Mouse (Mus musculus) heart, postnatal 14 days (tissue): ENCODE measurements at regions not wholly inside any gene's neighbourhood (a gene's known extent, or its start where the extent isn't known, plus 50 kb on each side); places are given as distances from the start of the nearest gene placed in this dataset.
A peak's percentile ranks its signal among the peaks of the same experiment; 100 is the strongest.
"Not testable (repeated sequence)": the region's sequence is repeated elsewhere in the genome, so short reads cannot be mapped to it uniquely, and the experiment has no call there.

Experiments used
- DNase-seq, 2 experiments: peaks; one replicate each; pipeline ENCODE4 v3.0.0; 2021 to 2022
- intact Hi-C: fragments of 180-260 bp; cut with DNase I; formaldehyde crosslinking; loops from one replicate; pipeline ENCODE4 v1.15.1; 2025

GRCm38 (mm10) chr11:91524019-91524418, 53.3 kb downstream of the Kif2b start:
- DNase-seq, result no peak
- intact Hi-C loops, result no loop called here

DNA sequence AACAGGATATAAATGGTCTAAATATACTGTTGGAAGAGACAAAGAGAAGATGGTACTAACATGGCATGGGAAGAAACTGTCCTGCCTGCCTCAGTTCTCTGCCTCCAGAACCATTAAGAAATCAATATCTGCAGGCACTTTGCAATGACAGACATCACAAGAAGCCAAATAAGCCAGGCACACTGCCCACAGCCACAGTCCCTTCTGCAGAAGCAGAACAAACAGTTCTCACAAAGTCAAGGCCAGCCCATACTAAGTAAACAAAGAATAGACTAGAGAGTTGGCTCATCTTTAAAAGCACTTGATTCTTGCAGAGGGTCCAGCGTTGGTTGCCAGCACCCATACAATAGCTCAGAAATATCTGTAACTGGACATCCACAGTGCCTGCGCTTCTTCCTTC, 98.1 kb downstream of the Kif2b start:
- intact Hi-C loops, result no loop called here
- DNase-seq, result no peak

- intact Hi-C loops, result no loop called here
- DNase-seq, result no peak
These were observed 113.6 kb downstream of the Kif2b start for GRCm38 (mm10) chr11:91463578-91464401.

DNA sequence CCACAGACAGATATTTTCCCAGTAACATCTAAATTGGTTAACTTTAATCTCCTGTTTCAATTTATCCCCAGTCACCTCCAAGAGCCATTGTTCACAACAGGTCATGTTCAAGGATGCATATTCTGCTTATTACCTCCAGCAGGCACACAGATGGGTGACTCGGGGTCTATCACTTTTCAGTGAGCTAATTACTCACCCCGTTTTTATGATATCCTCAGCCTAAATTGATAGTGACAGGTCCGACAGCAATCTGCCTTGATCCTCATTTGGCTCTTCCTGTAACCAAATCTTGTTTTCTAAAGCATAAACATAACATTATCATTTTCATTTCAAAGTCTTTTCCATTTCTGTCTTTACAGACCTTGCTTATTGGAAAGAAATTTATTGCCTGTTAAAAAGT, 115.4 kb downstream of the Kif2b start:
- intact Hi-C loops, result no loop called here

DNA sequence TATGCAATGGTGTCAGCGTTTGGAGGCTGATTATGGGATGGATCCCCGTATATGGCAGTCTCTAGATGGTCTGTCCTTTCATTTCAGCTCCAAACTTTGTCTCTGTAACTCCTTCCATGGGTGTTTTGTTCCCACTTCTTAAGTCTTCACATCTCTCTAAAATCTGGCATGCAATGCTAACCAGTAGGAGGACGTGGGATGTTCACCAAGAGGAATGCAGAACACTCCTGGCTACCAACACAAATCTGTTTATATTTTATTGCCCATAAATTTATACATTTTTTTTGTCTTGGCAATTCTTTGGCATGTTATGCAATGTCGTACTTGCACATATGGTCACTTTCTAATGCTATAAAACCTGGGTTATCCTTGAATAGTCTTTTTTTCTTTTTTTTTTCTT, 135.0 kb downstream of the Kif2b start:
- no peak for DNase-seq
- intact Hi-C loops, result no loop called here

More for the DNA sequence above, 115.4 kb downstream of the Kif2b start:
- no peak for DNase-seq

- intact Hi-C loops, result no loop called here
- DNase-seq, result no peak
These were observed 145.2 kb downstream of the Kif2b start for GRCm38 (mm10) chr11:91432195-91432594.

DNA sequence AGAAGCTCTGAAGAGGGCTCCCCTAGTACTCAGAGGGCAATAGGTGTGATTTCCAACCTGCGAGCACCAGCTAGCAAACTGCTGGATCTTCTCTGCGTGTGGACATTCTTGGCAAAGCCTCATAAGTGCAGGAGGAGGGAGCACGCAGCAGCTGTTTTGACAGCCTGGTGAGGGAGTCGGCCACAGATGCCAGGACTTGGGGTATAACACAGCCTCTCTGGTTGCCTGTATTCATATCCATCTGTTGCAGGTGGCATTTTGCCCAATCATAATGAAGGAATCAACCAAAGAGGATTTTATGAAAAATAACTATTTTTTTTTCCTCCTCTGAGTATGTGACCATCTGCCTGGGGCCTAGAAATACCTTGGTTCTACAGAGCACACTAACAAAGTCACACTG, 150.6 kb downstream of the Kif2b start:
- no peak for DNase-seq
- intact Hi-C loops, result no loop called here

DNA sequence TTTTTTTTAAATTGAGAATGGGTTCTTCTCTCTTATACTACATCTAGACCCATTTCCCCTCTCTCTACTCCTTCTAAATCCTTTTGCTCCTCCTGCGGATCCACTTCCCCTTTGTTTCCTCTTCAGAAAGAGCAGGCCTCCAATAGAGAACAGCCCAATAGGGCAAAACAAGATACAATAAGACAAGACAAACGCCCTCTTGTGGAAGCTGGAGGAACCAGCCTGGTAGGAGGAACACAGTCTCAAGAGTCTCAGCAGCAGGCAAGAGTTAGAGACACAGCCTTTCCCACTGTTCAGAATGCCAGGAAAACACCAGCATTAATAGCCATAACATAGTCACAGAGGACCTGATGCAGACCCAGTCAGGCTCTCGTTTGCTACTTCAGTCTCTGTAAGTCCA, 190.2 kb downstream of the Kif2b start:
- no peak for DNase-seq
- intact Hi-C loops, result no loop called here

GRCm38 (mm10) chr11:91357029-91357428, 220.3 kb downstream of the Kif2b start:
- no peak for DNase-seq
- intact Hi-C loops, result no loop called here

DNA sequence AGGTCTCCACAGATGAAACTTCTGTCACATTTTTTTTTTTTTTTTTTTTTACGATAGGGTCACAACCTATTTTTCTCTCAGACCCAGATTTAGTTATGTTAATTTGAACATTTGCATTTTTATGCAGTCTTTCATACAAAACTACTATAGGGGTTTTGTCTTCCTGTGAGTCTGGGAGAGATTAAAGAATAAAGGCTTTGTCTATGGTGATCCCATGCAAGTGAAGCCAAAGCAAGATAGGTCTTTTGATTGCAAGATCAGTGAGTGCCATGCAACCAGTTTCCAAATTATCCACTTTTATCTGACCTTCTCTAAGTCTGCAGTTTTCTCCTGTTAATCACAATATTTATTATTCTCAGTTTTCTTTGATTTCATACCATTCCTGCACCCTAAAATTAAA, 234.7 kb downstream of the Kif2b start:
- intact Hi-C loops, result no loop called here
- no peak for DNase-seq

DNA sequence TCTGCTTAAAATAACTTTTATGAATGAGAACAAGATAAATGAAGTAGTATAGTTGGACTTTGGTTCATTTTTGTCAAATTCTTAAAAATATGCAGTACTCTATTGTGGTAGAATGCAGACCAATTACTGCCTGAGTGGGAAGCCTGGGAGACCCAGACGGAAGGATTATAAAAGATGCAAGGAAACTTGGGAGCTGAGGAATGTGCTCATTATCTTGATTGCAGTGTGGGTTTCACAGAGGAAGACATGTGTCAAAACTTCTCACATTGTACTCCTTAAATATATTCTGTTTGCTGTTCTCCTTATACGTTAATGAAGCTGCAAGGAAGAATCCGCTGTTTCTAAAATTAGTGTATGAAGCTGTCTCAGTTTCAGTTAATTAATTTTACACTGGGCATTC, 244.3 kb downstream of the Kif2b start:
- intact Hi-C loops, result no loop called here
- DNase-seq, result no peak

- intact Hi-C loops, result no loop called here
- no peak for DNase-seq
These were observed 249.8 kb downstream of the Kif2b start for GRCm38 (mm10) chr11:91327543-91327942.

DNA sequence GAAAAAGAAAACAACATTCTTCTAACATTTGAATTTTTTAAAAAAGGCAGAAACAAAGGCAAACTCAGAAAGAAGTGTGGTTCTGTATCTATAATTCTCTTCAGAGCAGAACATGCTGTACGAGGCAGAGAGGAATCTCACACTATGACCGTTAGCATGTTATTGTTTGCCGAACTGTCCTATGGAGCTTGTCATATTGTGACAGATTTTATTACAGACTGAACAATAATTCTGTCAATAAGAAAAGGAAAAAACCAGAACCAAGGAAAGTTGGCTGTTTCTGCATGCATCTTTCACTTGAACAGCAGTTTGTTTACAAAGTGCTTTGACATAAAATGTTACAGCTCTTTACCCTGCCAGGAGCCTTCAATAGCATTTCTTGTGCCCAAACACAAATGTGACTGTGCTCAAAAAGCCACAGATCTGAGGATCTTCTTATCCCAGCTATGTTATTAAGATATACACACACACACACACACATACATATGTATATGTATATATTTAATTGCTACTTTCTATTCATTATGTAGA, 267.1 kb downstream of the Kif2b start:
- no peak for DNase-seq
- intact Hi-C loops, result no loop called here

- intact Hi-C loops, result no loop called here
- DNase-seq, result peak in 1 of 2 experiments; percentile 13
These were observed 287.9 kb downstream of the Kif2b start for GRCm38 (mm10) chr11:91289194-91290123.

- DNase-seq, result no peak
- intact Hi-C loops, result no loop called here
These were observed 291.0 kb downstream of the Kif2b start for GRCm38 (mm10) chr11:91286376-91286775.

DNA sequence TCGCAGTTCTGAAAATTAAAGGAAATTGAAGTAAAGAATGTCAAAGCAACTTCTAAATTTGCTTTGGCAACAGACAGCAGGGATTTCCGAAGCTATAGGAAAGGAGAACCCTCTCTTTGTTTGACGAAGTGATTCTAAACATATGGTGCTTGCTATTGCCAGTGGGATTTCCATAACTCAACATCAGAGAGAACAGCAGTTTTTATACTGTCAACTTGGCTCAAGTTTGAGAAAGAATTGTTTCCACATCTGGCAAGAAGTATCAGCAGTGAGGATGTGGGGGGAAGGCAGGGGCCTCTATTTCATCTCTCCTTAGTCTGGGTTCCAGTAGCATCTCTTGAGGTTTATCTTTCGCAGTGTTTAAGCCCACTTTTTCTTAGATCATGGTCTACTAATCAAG, 315.1 kb downstream of the Kif2b start:
- intact Hi-C loops, result no loop called here
- no peak for DNase-seq

- intact Hi-C loops, DNase-seq: not testable (repeated sequence)
These were observed 335.3 kb downstream of the Kif2b start for GRCm38 (mm10) chr11:91242061-91242460.

DNA sequence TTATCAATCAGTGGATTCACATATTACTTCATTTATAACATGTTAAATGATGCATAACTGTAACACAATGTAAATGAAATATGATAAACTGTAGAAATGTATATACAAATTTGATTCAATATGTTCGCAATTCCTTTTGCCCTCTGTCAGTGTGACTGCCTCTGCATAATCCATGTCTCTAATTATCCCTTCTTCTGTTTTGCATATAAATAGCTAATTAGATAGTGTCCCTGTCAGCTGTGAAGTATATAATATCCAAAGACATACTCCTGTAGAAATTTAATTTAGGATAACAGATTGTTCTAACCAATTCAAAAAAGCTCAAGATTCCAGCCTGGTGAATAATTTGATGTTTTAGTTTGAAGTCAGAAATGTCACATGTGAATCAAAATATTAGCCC, 361.2 kb downstream of the Kif2b start:
- intact Hi-C loops, result no loop called here
- no peak for DNase-seq

DNA sequence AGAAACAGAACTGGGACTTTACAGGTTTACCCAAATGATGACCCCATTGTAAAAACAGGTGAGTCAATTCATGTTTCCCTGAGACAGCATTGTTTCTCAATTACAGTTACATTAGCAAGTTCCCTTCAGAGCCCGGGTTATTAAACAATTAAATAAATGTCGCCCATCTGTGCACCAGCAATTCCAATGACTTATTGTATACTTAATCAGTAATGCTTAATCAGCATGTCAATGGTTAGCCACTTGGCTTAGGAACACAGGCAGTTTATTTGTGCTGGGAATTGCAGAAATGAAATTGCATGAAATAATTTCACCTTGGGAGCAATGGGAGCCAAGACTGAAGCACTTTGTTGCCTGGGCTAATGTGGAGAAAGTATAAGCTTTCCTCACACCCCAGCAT, 364.3 kb downstream of the Kif2b start:
- no peak for DNase-seq
- intact Hi-C loops, result no loop called here

- intact Hi-C loops, result no loop called here
- DNase-seq, result no peak
These were observed 370.9 kb downstream of the Kif2b start for GRCm38 (mm10) chr11:91206470-91206869.

GRCm38 (mm10) chr11:91204416-91204815, 372.9 kb downstream of the Kif2b start:
- no peak for DNase-seq
- intact Hi-C loops, result no loop called here
